Mouse (Mus musculus) thymus, postnatal 36 days (tissue): Measurements from ENCODE around the gene AI837181.

Experiments
- DNase-seq, 2 experiments: peaks; one replicate each; pipeline ENCODE4 v3.0.0; 2022; ENCODE audit warnings: mixed read lengths in 2 of 2

AI837181 gene

GRCm38 (mm10) chr19:5473720-5474119, 48.8 kb downstream of the AI837181 start, which contains the start of gene Efemp2:
Gene Efemp2, plus strand, starts transcription at chr19:5473954.
- DNase-seq = peak; percentile 66 to 76

- no peak for DNase-seq
These were observed 49.5 kb downstream of the AI837181 start for GRCm38 (mm10) chr19:5474281-5475068.

GRCm38 (mm10) chr19:5475069-5475714, 50.2 kb downstream of the AI837181 start:
- no peak for DNase-seq
